11 mouse cellular contexts compared by ENCODE assay signal in genomic region chr19:47315917-47316265, GRCm38 (mm10).
DNase-seq lines count a peak whose midpoint lies in the region; ATAC-seq and TF ChIP-seq lines count a peak whose summit lies in the region.
"Had no signal": no experiment of that assay in that cellular context is flagged by ENCODE, and none has a peak within 500 bp of the region (broad histone marks: within the 10 kb centered on the region; RNA-seq: fewer than 3 reads in every experiment).

No protein-coding gene starts in this region.

- H3K4me2 ChIP-seq in hindbrain, embryonic 14.5 days (replicated peaks) = no peak overlapping the region
- no peak overlapping the region for H3K4me2 ChIP-seq in midbrain, embryonic 11.5 days
- H3K4me2 ChIP-seq in embryonic facial prominence, embryonic 15.5 days (replicated peaks) = no peak overlapping the region
- no peak overlapping the region for H3K4me2 ChIP-seq in stomach, postnatal 0 days (replicated peaks; ENCODE audit: low read depth)

- WGBS in hindbrain, embryonic 10.5 days = 2% methylated on average over 1 of the region's 1 CpGs
- WGBS in hindbrain, embryonic 14.5 days = 15% methylated on average over 1 of the region's 1 CpGs
- 3% methylated on average over 1 of the region's 1 CpGs for WGBS in midbrain, embryonic 10.5 days
- 7% methylated on average over 1 of the region's 1 CpGs for WGBS in midbrain, embryonic 11.5 days
- 21% methylated on average over 1 of the region's 1 CpGs for WGBS in embryonic facial prominence, embryonic 15.5 days
- 11% methylated on average over 1 of the region's 1 CpGs for whole genome bisulfite sequencing in stomach, postnatal 0 days

- H3K36me3 ChIP-seq in hindbrain, embryonic 10.5 days = peaks cover 6% of the 10 kb centered on the region
- H3K36me3 ChIP-seq in hindbrain, embryonic 14.5 days (replicated peaks; ENCODE audit: control insufficient read depth, insufficient read depth) = no peaks in the 10 kb centered on the region
- H3K36me3 ChIP-seq in midbrain, embryonic 10.5 days = peaks cover 9% of the 10 kb centered on the region
- H3K36me3 ChIP-seq in midbrain, embryonic 11.5 days (ENCODE audit: control insufficient read depth, insufficient read depth, low read length) = no peaks in the 10 kb centered on the region; the same call in 1 of the 2 replicates
- peaks cover 5% of the 10 kb centered on the region; the same call in 1 of the 2 replicates for H3K36me3 ChIP-seq in embryonic facial prominence, embryonic 15.5 days
- no peaks in the 10 kb centered on the region for H3K36me3 ChIP-seq in stomach, postnatal 0 days (ENCODE audit: control insufficient read depth, insufficient read depth, low read length)
- H3K36me3 ChIP-seq: midbrain, embryonic 12.5 days had no signal

- H3K27me3 ChIP-seq in hindbrain, embryonic 10.5 days (ENCODE audit: insufficient read depth, poor library complexity, severe bottlenecking) = no peaks in the 10 kb centered on the region
- no peaks in the 10 kb centered on the region for H3K27me3 ChIP-seq in hindbrain, embryonic 14.5 days (ENCODE audit: control insufficient read depth, insufficient read depth, low read length)
- H3K27me3 ChIP-seq in midbrain, embryonic 10.5 days (ENCODE audit: low read depth, poor library complexity, severe bottlenecking) = peaks cover 11% of the 10 kb centered on the region
- H3K27me3 ChIP-seq in midbrain, embryonic 11.5 days (ENCODE audit: control insufficient read depth, insufficient read depth, low read length) = no peaks in the 10 kb centered on the region
- no peaks in the 10 kb centered on the region for H3K27me3 ChIP-seq in embryonic facial prominence, embryonic 15.5 days
- H3K27me3 ChIP-seq in stomach, postnatal 0 days (ENCODE audit: control insufficient read depth, insufficient read depth, low read length) = no peaks in the 10 kb centered on the region

- TF ChIP-seq CTCF in stomach, postnatal 0 days (IDR thresholded peaks at IDR 0.05; ENCODE audit: low read depth) = no peak

- ATAC-seq in hindbrain, embryonic 14.5 days (ENCODE audit: low FRiP score) = no peak
- ATAC-seq in midbrain, embryonic 11.5 days (ENCODE audit: low FRiP score) = no peak
- no peak for ATAC-seq in embryonic facial prominence, embryonic 15.5 days (ENCODE audit: insufficient number of reproducible peaks, low FRiP score, low TSS enrichment, low read depth)
- peak; percentile 16; the same call in 1 of the 2 replicates for ATAC-seq in stomach, postnatal 0 days (ENCODE audit: low FRiP score, low TSS enrichment)
- ATAC-seq: intestine, embryonic 16.5 days had no signal

- H3K9ac ChIP-seq in hindbrain, embryonic 14.5 days = no peak overlapping the region
- H3K9ac ChIP-seq in midbrain, embryonic 11.5 days (ENCODE audit: low read length) = no peak overlapping the region
- no peak overlapping the region for H3K9ac ChIP-seq in embryonic facial prominence, embryonic 15.5 days
- H3K9ac ChIP-seq in stomach, postnatal 0 days (ENCODE audit: low read length) = peak overlapping the region; percentile 13; the same call in 1 of the 2 replicates
- H3K9ac ChIP-seq: midbrain, embryonic 12.5 days had no signal

- no peak overlapping the region for H3K4me3 ChIP-seq in hindbrain, embryonic 10.5 days
- H3K4me3 ChIP-seq in hindbrain, embryonic 14.5 days (replicated peaks; ENCODE audit: low read length) = no peak overlapping the region
- no peak overlapping the region for H3K4me3 ChIP-seq in midbrain, embryonic 10.5 days
- no peak overlapping the region for H3K4me3 ChIP-seq in midbrain, embryonic 11.5 days (ENCODE audit: low read depth, low read length)
- no peak overlapping the region for H3K4me3 ChIP-seq in embryonic facial prominence, embryonic 15.5 days (replicated peaks)
- no peak overlapping the region for H3K4me3 ChIP-seq in stomach, postnatal 0 days (ENCODE audit: low read depth, low read length)
- H3K4me3 ChIP-seq: erythroblast, embryonic 14.5 days; midbrain, embryonic 12.5 days had no signal

- H3K4me1 ChIP-seq in hindbrain, embryonic 10.5 days (replicated peaks) = peaks cover 100% of the 10 kb centered on the region
- peaks cover 22% of the 10 kb centered on the region for H3K4me1 ChIP-seq in hindbrain, embryonic 14.5 days (replicated peaks; ENCODE audit: control insufficient read depth, insufficient read depth, low read length)
- H3K4me1 ChIP-seq in midbrain, embryonic 10.5 days = peaks cover 93% of the 10 kb centered on the region
- peaks cover 40% of the 10 kb centered on the region for H3K4me1 ChIP-seq in midbrain, embryonic 11.5 days (ENCODE audit: control insufficient read depth, insufficient read depth, low read length)
- H3K4me1 ChIP-seq in embryonic facial prominence, embryonic 15.5 days = peaks cover 100% of the 10 kb centered on the region
- peaks cover 34% of the 10 kb centered on the region for H3K4me1 ChIP-seq in stomach, postnatal 0 days (replicated peaks; ENCODE audit: control insufficient read depth, insufficient read depth)

- H3K9me3 ChIP-seq in hindbrain, embryonic 10.5 days = no peaks in the 10 kb centered on the region
- H3K9me3 ChIP-seq in hindbrain, embryonic 14.5 days (ENCODE audit: control insufficient read depth, low read length) = no peaks in the 10 kb centered on the region
- no peaks in the 10 kb centered on the region for H3K9me3 ChIP-seq in midbrain, embryonic 10.5 days (replicated peaks)
- no peaks in the 10 kb centered on the region for H3K9me3 ChIP-seq in midbrain, embryonic 11.5 days (ENCODE audit: control insufficient read depth, low read length)
- H3K9me3 ChIP-seq in embryonic facial prominence, embryonic 15.5 days (replicated peaks) = no peaks in the 10 kb centered on the region
- H3K9me3 ChIP-seq in stomach, postnatal 0 days (ENCODE audit: control insufficient read depth, low read length) = no peaks in the 10 kb centered on the region
- H3K9me3 ChIP-seq: midbrain, embryonic 12.5 days had no signal

- peak overlapping the region; percentile 59 for H3K27ac ChIP-seq in hindbrain, embryonic 10.5 days
- no peak overlapping the region for H3K27ac ChIP-seq in hindbrain, embryonic 14.5 days
- H3K27ac ChIP-seq in midbrain, embryonic 10.5 days (replicated peaks) = peak overlapping the region; percentile 56; the same call in 1 of the 2 replicates
- H3K27ac ChIP-seq in midbrain, embryonic 11.5 days (ENCODE audit: low read depth, low read length) = no peak overlapping the region
- peak overlapping the region; percentile 96; the same call in 1 of the 2 replicates for H3K27ac ChIP-seq in embryonic facial prominence, embryonic 15.5 days (replicated peaks)
- H3K27ac ChIP-seq in stomach, postnatal 0 days (replicated peaks) = peak overlapping the region; percentile 97
- H3K27ac ChIP-seq: midbrain, embryonic 12.5 days had no signal

- TF ChIP-seq EP300 in stomach, postnatal 0 days (optimal IDR thresholded peaks at IDR 0.05) = no peak

- no peak for DNase-seq in hindbrain, embryonic 10.5 days (ENCODE audit: low spot score)
- no peak for DNase-seq in hindbrain, embryonic 14.5 days (ENCODE audit: low spot score)
- DNase-seq in midbrain, embryonic 10.5 days (ENCODE audit: low spot score) = no peak
- no peak for DNase-seq in midbrain, embryonic 11.5 days (ENCODE audit: low spot score, missing footprints)
- DNase-seq in stomach, postnatal 0 days (ENCODE audit: low spot score) = no peak
- DNase-seq in natural killer cell, adult 2 months (ENCODE audit: low spot score in 2 of 2) = no peak
- DNase-seq: thymus, adult 18-20 months had no signal

Comparison
In these comparisons a context has a peak if more than half of its experiments do, and no peak if none do; other contexts are left out.
1. H3K27ac ChIP-seq: peak in hindbrain, embryonic 10.5 days (single experiment), midbrain, embryonic 10.5 days (single experiment), embryonic facial prominence, embryonic 15.5 days (single experiment) and stomach, postnatal 0 days (single experiment); none in hindbrain, embryonic 14.5 days (single experiment) and midbrain, embryonic 11.5 days (single experiment).